Mouse (Mus musculus): Measurements from ENCODE around the gene Smarcd1.

DNA sequence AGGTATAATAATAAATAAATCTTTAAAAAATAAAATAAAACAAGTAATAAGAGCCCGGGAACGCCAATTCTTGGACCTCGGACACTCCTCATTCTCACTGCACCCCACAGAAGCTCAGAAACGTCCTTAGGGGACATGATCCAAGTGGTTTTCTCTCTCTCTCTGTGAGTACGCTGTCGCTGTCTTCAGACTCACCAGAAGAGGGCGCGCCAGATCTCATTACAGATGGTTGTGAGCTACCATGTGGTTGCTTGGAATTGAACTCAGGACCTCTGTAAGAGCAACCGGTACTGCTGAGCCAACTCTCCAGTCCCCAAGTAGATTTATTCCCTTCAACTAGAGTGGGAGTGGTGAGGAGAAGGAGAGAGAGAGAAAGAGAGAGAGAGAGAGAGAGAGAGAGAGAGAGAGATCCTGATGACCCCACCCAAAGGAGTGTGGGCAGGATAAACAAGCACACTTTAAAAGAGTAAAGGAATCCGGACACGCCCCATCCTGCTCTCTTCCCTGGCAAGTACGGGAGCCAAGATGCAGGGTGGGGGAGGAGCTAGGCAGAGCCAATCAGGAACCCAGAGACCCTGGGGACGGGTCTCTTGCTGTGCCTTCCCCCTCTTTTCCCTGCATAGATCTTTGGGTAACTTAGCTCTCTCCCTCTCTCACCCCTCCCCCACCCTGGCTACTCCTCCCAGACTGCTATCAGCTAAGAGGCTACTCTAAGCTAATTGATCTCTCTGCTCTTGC lies 23.7 kb upstream of the Smarcd1 start:
- peak; percentile 58 for TF ChIP-seq CTCF (conservative IDR thresholded peaks at IDR 0.05; ENCODE audit: low read length)
- TF ChIP-seq POU5F1 (IDR thresholded peaks at IDR 0.05; ENCODE audit: borderline replicate concordance, low read length) = no peak
- no peak for TF ChIP-seq NANOG (IDR thresholded peaks at IDR 0.05; ENCODE audit: borderline replicate concordance, low read length)

Measured in E14TG2a.4 (cell line).